Mouse (Mus musculus): ENCODE results near the gene Cog5.

DNA sequence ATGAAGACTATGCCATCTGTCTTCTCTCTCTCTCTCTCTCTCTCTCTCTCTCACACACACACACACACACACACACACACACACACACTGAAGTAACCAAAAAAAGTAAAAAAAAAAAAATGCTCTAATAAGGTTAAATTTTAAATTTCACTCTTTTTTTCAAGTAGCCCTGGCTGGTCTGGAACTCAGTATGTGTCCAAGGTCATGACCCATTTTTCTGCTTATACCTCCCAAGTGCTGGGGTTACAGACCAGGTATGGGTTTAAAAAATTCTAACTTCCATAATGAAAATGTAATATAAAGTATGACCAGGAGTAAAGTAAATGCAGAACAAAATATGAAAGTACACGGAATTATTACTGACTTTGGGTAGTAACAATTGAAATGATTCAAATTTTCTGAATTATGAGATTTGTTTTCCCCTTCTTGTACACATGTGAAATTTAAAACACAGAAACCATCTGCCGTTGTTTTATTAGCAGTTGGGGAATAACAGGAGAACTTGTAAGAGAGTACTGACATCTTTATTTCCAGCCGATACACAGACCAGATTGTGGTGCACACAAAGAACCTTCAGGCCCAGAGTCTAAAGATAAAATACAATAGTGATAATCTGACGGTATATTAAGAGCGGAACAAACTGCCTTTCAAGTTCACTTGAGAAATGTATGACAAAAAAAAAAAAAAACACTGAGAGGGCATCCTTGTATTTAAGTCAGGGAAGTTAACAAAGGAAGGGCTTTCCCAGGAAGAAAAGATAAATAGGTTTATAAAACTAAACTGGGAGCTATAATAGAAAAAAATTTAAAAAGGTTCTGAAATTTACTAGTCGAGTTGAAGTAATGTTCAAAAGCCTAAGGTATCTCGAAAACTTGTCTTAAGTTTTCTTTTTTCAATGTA is 293.7 kb downstream of the Cog5 start:
- TF ChIP-seq POLR2A (IDR thresholded peaks at IDR 0.05; ENCODE audit: low read depth, low read length): no peak
- TF ChIP-seq TCF12 (IDR thresholded peaks at IDR 0.05; ENCODE audit: low read depth, low read length): no peak
- no peak for TF ChIP-seq USF1 (IDR thresholded peaks at IDR 0.05; ENCODE audit: low read depth, low read length)
- TF ChIP-seq POLR2AphosphoS2 (IDR thresholded peaks at IDR 0.05; ENCODE audit: low read depth, low read length): no peak
- TF ChIP-seq MAFK (IDR thresholded peaks at IDR 0.05; ENCODE audit: insufficient replicate concordance, low read length): no peak
- no peak for TF ChIP-seq MYC (IDR thresholded peaks at IDR 0.05; ENCODE audit: low read depth, low read length)
- no peak for TF ChIP-seq JUN (IDR thresholded peaks at IDR 0.05; ENCODE audit: insufficient read depth, low read depth, low read length)
- TF ChIP-seq NELFE (IDR thresholded peaks at IDR 0.05; ENCODE audit: low read depth, low read length): no peak
- no peak for TF ChIP-seq CTCF (conservative IDR thresholded peaks at IDR 0.05 in 1 of 2, IDR thresholded peaks at IDR 0.05 in 1 of 2; ENCODE audit: low read depth in 2 of 2, low read length in 2 of 2)
- TF ChIP-seq ZKSCAN1 (IDR thresholded peaks at IDR 0.05; ENCODE audit: borderline replicate concordance, low read depth, low read length): no peak
- no peak for TF ChIP-seq CHD1 (IDR thresholded peaks at IDR 0.05; ENCODE audit: low read depth, low read length)
- no peak for TF ChIP-seq EP300 (IDR thresholded peaks at IDR 0.05; ENCODE audit: low read length)
- TF ChIP-seq TBP (conservative IDR thresholded peaks at IDR 0.05; ENCODE audit: low read depth, low read length): no peak
- no peak for TF ChIP-seq MAX (IDR thresholded peaks at IDR 0.05; ENCODE audit: low read length)

All from CH12.LX (cell line).